Mouse (Mus musculus): Measurements from ENCODE around the gene Arl16. TPM values are rescaled to one million over a fixed set of nuclear protein-coding genes. Genes with fewer than 3 reads are reported as not detected.

Gene Arl16
- polyA plus RNA-seq, 1 experiment from 2014 or later = 48.8 TPM

DNA sequence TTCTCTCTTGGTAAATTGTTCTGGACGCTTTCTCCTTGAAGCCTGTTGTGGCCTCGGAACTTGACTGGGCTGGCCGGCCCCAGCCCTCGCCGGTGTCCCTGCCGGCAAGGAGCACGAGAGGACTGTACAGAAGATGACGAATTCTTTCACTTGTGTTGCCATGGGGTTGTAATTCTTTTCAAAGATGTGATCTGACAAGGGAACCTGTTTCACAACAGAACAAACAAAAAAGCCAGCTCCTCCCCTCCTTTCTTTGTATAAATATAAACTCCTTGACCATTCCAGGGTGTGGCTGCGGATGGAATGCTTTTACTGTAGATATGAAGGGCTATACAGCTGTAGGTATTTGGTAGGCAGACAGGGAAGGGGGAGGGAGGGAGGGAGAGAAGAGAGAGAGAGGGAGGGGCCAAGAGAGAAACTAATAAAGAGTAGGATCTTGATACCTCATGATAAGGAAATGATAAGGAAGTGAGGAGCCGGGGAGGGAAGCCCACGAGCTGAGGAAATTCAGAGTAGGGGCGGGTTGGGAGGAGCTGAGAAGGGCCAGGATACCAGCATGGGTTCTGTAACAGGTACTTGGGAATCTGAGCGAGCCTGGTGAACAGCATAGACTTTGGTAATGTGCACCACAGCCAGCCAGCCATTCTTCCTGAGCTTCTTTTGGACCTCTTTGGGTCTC lies 40.3 kb upstream of the Arl16 start:
- no peaks in the 10 kb centered on the region for H3K9me3 ChIP-seq (ENCODE audit: control insufficient read depth, low read length)
- H3K27ac ChIP-seq (replicated peaks; ENCODE audit: low read depth, low read length) = no peak overlapping the region
- 86% methylated on average over 13 of the region's 13 CpGs for WGBS
- no peak for ATAC-seq (ENCODE audit: low FRiP score, low TSS enrichment)
- H3K9ac ChIP-seq (replicated peaks; ENCODE audit: low read length) = no peak overlapping the region
- no peak overlapping the region for H3K4me2 ChIP-seq (ENCODE audit: low read length)
- no peak for DNase-seq
- H3K36me3 ChIP-seq (ENCODE audit: control insufficient read depth, insufficient read depth, low read length) = no peaks in the 10 kb centered on the region
- H3K4me1 ChIP-seq (ENCODE audit: control insufficient read depth, insufficient read depth, low read length) = peaks cover 6% of the 10 kb centered on the region; the same call in 1 of the 2 replicates
- H3K27me3 ChIP-seq (ENCODE audit: control insufficient read depth, insufficient read depth, low read length) = no peaks in the 10 kb centered on the region
- H3K4me3 ChIP-seq (replicated peaks; ENCODE audit: low read depth, low read length) = no peak overlapping the region

DNA sequence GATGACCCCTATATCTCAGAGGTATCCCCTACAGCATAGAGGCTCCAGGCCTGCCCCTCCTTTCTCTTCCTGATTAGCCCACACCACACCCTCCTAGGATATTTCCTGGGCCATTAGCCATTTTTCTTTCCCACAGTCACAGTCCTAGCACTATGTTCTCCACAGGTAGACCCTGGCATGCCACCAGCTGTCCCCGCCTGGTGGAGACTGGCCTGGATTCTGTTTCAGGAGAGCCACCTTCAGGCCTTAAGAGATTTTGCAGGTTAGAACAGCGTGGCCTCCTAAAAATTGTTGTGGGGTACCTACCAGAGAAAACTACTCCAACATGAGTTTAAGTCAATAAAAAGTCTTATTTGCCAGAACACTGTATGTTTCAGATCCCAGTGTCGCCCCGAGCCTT lies 39.5 kb upstream of the Arl16 start:
- 62% methylated on average over 4 of the region's 4 CpGs for WGBS
- H3K4me1 ChIP-seq (ENCODE audit: control insufficient read depth, insufficient read depth, low read length) = peaks cover 6% of the 10 kb centered on the region; the same call in 1 of the 2 replicates
- no peaks in the 10 kb centered on the region for H3K27me3 ChIP-seq (ENCODE audit: control insufficient read depth, insufficient read depth, low read length)
- no peaks in the 10 kb centered on the region for H3K36me3 ChIP-seq (ENCODE audit: control insufficient read depth, insufficient read depth, low read length)
- no peaks in the 10 kb centered on the region for H3K9me3 ChIP-seq (ENCODE audit: control insufficient read depth, low read length)
- H3K27ac ChIP-seq (replicated peaks; ENCODE audit: low read depth, low read length) = no peak overlapping the region
- no peak overlapping the region for H3K4me3 ChIP-seq (replicated peaks; ENCODE audit: low read depth, low read length)
- ATAC-seq (ENCODE audit: low FRiP score, low TSS enrichment) = no peak
- DNase-seq = no peak
- no peak overlapping the region for H3K9ac ChIP-seq (replicated peaks; ENCODE audit: low read length)
- H3K4me2 ChIP-seq (ENCODE audit: low read length) = no peak overlapping the region

DNA sequence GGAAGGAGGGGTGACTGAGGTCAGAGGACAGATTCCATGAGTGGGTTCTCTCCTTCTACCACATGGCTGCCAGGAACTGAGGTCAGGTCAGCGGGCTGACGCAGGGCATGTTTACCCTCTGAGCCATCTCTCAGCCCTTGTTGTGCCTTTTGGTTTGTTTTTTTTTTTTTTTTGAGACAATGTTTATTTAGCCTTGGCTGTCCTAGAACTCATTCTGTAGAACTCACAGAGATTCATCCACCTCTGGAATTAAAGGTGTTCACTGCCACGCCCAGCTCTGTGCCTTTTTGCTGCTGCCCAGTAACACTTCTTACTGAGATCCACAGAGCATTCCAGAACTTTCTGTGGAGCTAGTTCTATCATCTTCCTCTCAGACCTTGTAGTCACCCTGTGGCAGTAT lies 38.3 kb upstream of the Arl16 start:
- DNase-seq = no peak
- H3K27me3 ChIP-seq (ENCODE audit: control insufficient read depth, insufficient read depth, low read length) = no peaks in the 10 kb centered on the region
- no peaks in the 10 kb centered on the region for H3K9me3 ChIP-seq (ENCODE audit: control insufficient read depth, low read length)
- 0 out of 2 replicates have a peak, but pooled peaks cover 4% of the 10 kb centered on the region for H3K4me1 ChIP-seq (ENCODE audit: control insufficient read depth, insufficient read depth, low read length)
- H3K4me2 ChIP-seq (ENCODE audit: low read length) = no peak overlapping the region
- H3K27ac ChIP-seq (replicated peaks; ENCODE audit: low read depth, low read length) = no peak overlapping the region
- H3K4me3 ChIP-seq (replicated peaks; ENCODE audit: low read depth, low read length) = no peak overlapping the region
- WGBS = 93% methylated on average over 3 of the region's 3 CpGs
- no peak for ATAC-seq (ENCODE audit: low FRiP score, low TSS enrichment)
- no peaks in the 10 kb centered on the region for H3K36me3 ChIP-seq (ENCODE audit: control insufficient read depth, insufficient read depth, low read length)
- no peak overlapping the region for H3K9ac ChIP-seq (replicated peaks; ENCODE audit: low read length)

DNA sequence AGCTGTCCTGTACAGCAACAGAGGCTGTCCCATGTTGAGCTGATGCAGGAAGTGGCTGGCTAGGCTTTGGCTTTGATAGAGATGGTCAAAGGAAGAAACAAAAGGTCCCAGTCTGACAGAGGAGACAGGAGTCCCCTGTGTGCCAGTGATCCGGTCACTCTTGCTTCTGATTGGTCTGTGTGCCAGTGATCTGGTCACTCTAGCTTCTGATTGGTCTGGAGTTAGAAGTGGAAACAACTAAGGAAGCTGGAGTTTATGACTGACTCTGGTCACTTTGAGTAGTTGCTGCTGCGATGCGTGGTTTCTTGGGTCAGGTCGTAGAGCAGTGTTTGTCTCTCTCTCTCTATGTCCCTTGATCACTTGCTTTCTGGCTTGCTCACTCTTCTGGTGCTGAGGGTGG lies 34.3 kb upstream of the Arl16 start:
- no peak overlapping the region for H3K27ac ChIP-seq (replicated peaks; ENCODE audit: low read depth, low read length)
- no peaks in the 10 kb centered on the region for H3K27me3 ChIP-seq (ENCODE audit: control insufficient read depth, insufficient read depth, low read length)
- no peak overlapping the region for H3K9ac ChIP-seq (replicated peaks; ENCODE audit: low read length)
- no peaks in the 10 kb centered on the region for H3K9me3 ChIP-seq (ENCODE audit: control insufficient read depth, low read length)
- 89% methylated on average over 4 of the region's 4 CpGs for WGBS
- H3K4me1 ChIP-seq (ENCODE audit: control insufficient read depth, insufficient read depth, low read length) = no peaks in the 10 kb centered on the region
- no peak for DNase-seq
- H3K4me3 ChIP-seq (replicated peaks; ENCODE audit: low read depth, low read length) = no peak overlapping the region
- ATAC-seq (ENCODE audit: low FRiP score, low TSS enrichment) = no peak
- peaks cover 22% of the 10 kb centered on the region; the same call in 1 of the 2 replicates for H3K36me3 ChIP-seq (ENCODE audit: control insufficient read depth, insufficient read depth, low read length)
- H3K4me2 ChIP-seq (ENCODE audit: low read length) = no peak overlapping the region

DNA sequence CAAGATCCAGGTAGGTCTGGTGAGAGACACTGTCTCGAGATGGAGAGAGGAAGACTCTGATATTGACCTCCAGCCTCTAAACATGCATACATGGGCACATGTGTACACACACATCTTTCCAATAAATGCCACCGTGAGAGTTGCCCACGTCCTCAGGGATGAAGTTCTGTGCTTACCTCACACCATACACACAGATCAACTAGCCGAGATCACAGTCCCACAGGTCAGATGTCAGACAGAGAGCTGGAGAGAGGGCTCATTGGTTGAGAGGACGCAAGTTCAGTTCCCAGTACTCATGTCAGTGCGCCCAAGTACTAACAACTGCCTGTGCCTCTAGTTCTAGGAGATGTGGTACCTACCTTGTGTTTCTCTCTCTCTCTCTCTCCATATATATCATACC lies 33.6 kb upstream of the Arl16 start:
- ATAC-seq (ENCODE audit: low FRiP score, low TSS enrichment) (no peak), DNase-seq (no peak)
- Histone ChIP-seq H3K4me2 (ENCODE audit: low read length) (no peak overlapping the region), H3K27ac (replicated peaks; ENCODE audit: low read depth, low read length) (no peak overlapping the region), H3K4me1 (ENCODE audit: control insufficient read depth, insufficient read depth, low read length) (no peaks in the 10 kb centered on the region), H3K9me3 (ENCODE audit: control insufficient read depth, low read length) (no peaks in the 10 kb centered on the region), H3K27me3 (ENCODE audit: control insufficient read depth, insufficient read depth, low read length) (no peaks in the 10 kb centered on the region), H3K9ac (replicated peaks; ENCODE audit: low read length) (no peak overlapping the region), H3K36me3 (ENCODE audit: control insufficient read depth, insufficient read depth, low read length) (peaks cover 28% of the 10 kb centered on the region; the same call in 1 of the 2 replicates), H3K4me3 (replicated peaks; ENCODE audit: low read depth, low read length) (no peak overlapping the region)
- WGBS = 69% methylated on average over 6 of the region's 6 CpGs

DNA sequence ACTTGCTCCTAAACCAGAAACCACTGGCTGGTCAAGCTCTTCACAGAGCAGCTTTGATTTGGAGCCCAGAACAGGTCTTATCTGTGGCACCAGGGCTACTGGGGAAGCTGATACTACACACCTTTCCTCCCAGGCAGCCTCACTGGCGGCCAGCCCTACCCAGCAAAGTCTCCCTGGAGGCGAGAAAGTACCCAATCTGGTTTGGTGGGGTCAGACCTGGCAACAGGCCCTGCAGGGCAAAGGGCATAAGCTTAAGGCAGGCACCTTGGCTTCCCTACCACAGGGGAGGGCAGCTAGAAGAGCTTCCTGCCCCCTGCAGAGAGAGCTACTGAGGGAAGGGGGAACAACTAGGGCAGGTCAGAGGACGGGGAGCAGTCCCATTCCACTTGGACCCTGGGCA lies 33.0 kb upstream of the Arl16 start:
- Histone ChIP-seq H3K27ac (replicated peaks; ENCODE audit: low read depth, low read length) (no peak overlapping the region), H3K9ac (replicated peaks; ENCODE audit: low read length) (no peak overlapping the region), H3K36me3 (ENCODE audit: control insufficient read depth, insufficient read depth, low read length) (peaks cover 33% of the 10 kb centered on the region), H3K9me3 (ENCODE audit: control insufficient read depth, low read length) (no peaks in the 10 kb centered on the region), H3K4me2 (ENCODE audit: low read length) (no peak overlapping the region), H3K4me1 (ENCODE audit: control insufficient read depth, insufficient read depth, low read length) (no peaks in the 10 kb centered on the region), H3K4me3 (replicated peaks; ENCODE audit: low read depth, low read length) (no peak overlapping the region), H3K27me3 (ENCODE audit: control insufficient read depth, insufficient read depth, low read length) (no peaks in the 10 kb centered on the region)
- WGBS = 25% methylated on average over 3 of the region's 3 CpGs
- DNase-seq = no peak
- no peak for ATAC-seq (ENCODE audit: low FRiP score, low TSS enrichment)

DNA sequence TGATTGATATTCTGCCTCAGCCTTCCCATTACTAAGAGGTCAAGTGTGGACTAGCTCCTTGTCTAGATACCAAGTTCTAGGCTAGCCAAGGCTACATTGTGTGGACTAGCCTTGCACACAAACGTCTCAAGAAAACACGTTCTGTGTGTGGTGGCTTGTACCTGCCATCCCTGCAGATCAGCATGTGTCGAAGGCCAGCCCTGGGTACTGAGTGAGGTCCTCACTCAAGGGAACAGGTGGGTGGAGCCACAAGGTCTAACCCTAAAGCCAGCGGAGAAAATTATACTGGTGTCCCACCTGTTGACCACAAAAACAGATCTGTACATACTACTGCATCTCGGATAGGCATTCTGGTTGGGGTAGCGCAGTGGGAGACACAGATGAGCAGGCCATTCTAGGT lies 32.5 kb upstream of the Arl16 start:
- 82% methylated on average over 6 of the region's 6 CpGs for WGBS
- ATAC-seq (ENCODE audit: low FRiP score, low TSS enrichment) = no peak

DNA sequence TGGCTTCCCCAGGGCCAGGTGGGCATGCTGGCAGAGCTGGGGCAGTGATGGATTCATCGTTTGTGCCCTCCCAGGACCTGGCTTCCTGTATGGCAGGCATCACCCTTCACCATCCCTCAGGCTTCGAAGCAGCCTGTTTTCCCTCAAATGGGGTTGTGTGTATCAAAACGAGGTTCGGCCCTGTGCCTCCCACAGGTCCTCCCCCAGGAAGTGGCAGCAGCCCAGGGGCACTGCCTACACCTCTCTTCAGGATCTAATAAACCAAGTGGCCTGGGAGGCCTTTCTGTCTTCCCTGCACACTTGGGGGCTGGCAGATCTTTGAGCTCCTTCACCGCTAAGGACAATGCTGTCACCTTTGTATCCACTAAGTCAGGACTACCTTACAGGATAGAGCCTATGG lies 31.5 kb upstream of the Arl16 start:
- no peak overlapping the region for H3K27ac ChIP-seq (replicated peaks; ENCODE audit: low read depth, low read length)
- H3K36me3 ChIP-seq (ENCODE audit: control insufficient read depth, insufficient read depth, low read length) = peaks cover 44% of the 10 kb centered on the region
- H3K27me3 ChIP-seq (ENCODE audit: control insufficient read depth, insufficient read depth, low read length) = no peaks in the 10 kb centered on the region
- no peak overlapping the region for H3K9ac ChIP-seq (replicated peaks; ENCODE audit: low read length)
- H3K4me1 ChIP-seq (ENCODE audit: control insufficient read depth, insufficient read depth, low read length) = no peaks in the 10 kb centered on the region
- ATAC-seq (ENCODE audit: low FRiP score, low TSS enrichment) = no peak
- no peak overlapping the region for H3K4me3 ChIP-seq (replicated peaks; ENCODE audit: low read depth, low read length)
- WGBS = 95% methylated on average over 5 of the region's 5 CpGs
- no peak for DNase-seq
- H3K9me3 ChIP-seq (ENCODE audit: control insufficient read depth, low read length) = no peaks in the 10 kb centered on the region
- no peak overlapping the region for H3K4me2 ChIP-seq (ENCODE audit: low read length)

More for the DNA sequence above, 32.5 kb upstream of the Arl16 start:
- no peaks in the 10 kb centered on the region for H3K9me3 ChIP-seq (ENCODE audit: control insufficient read depth, low read length)
- no peaks in the 10 kb centered on the region for H3K4me1 ChIP-seq (ENCODE audit: control insufficient read depth, insufficient read depth, low read length)
- H3K27me3 ChIP-seq (ENCODE audit: control insufficient read depth, insufficient read depth, low read length) = no peaks in the 10 kb centered on the region
- no peak overlapping the region for H3K4me3 ChIP-seq (replicated peaks; ENCODE audit: low read depth, low read length)
- DNase-seq = no peak
- peaks cover 38% of the 10 kb centered on the region for H3K36me3 ChIP-seq (ENCODE audit: control insufficient read depth, insufficient read depth, low read length)
- no peak overlapping the region for H3K27ac ChIP-seq (replicated peaks; ENCODE audit: low read depth, low read length)
- H3K9ac ChIP-seq (replicated peaks; ENCODE audit: low read length) = no peak overlapping the region
- no peak overlapping the region for H3K4me2 ChIP-seq (ENCODE audit: low read length)

DNA sequence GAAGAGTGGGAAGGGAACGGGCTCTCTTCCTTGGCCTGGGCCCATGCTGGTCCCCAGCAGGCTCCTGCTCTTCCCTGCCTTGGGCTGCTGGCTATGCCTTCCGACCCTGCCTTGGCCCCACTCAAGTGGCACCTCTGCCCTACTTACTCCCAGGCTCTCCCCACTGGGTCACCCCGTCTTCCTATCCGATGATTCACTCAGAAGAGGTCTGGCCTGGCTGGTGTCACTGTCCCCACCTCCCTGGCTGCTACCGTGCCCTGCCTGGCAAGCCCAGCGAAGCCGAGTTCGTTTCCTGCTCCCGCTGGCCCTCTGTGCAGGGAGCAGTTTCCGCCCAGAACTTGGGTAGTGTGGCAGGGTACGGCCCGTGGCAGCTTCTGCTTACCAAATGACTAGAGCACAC lies 30.8 kb upstream of the Arl16 start:
- ATAC-seq (ENCODE audit: low FRiP score, low TSS enrichment) (no peak), DNase-seq (no peak)
- peaks cover 3% of the 10 kb centered on the region for H3K4me1 ChIP-seq (ENCODE audit: control insufficient read depth, insufficient read depth, low read length)
- H3K27ac ChIP-seq (replicated peaks; ENCODE audit: low read depth, low read length) = no peak overlapping the region
- no peak overlapping the region for H3K9ac ChIP-seq (replicated peaks; ENCODE audit: low read length)
- WGBS = 93% methylated on average over 12 of the region's 12 CpGs
- no peaks in the 10 kb centered on the region for H3K9me3 ChIP-seq (ENCODE audit: control insufficient read depth, low read length)
- H3K27me3 ChIP-seq (ENCODE audit: control insufficient read depth, insufficient read depth, low read length) = no peaks in the 10 kb centered on the region
- peaks cover 44% of the 10 kb centered on the region for H3K36me3 ChIP-seq (ENCODE audit: control insufficient read depth, insufficient read depth, low read length)
- no peak overlapping the region for H3K4me2 ChIP-seq (ENCODE audit: low read length)
- H3K4me3 ChIP-seq (replicated peaks; ENCODE audit: low read depth, low read length) = no peak overlapping the region

Data from midbrain, embryonic 14.5 days (tissue).